Mouse (Mus musculus) heart, postnatal 36 days (tissue): ENCODE measurements around the gene Cdc26. TPM values are rescaled to one million over a fixed set of nuclear protein-coding genes. Genes with fewer than 3 reads are reported as not detected.

ENCODE experiments used
- total RNA-seq, 2 experiments: library from RNA; stranded (reverse); gene quantifications; 2 replicates each; pipeline ENCODE4 v1.2.3; 2021

The Cdc26 gene
- total RNA-seq, 2 experiments from 2014 or later, result 42.7 to 43.6 TPM

Other genes starting within 250 kb of the Cdc26 start
- gene Zfp37, start 177.6 kb downstream of the Cdc26 start, total RNA-seq, result 1 to 10 TPM; 1.9 to 2.2 TPM
- gene Slc31a2, start 146.1 kb downstream of the Cdc26 start, total RNA-seq, result 10 to 100 TPM; 17.8 to 29.7 TPM
- 10 to 100 TPM; 19.3 to 23.2 TPM for gene Fkbp15, start 48.1 kb downstream of the Cdc26 start, total RNA-seq
- gene Slc31a1, start 47.9 kb downstream of the Cdc26 start, total RNA-seq, result 10 to 100 TPM; 18.8 to 20.3 TPM
- gene Prpf4, start 155 bp upstream of the Cdc26 start, total RNA-seq, result 10 to 100 TPM in 1 of 2 experiments, 1 to 10 TPM in 1; 10.0 to 10.6 TPM
- not detected for gene Rnf183, start 26.6 kb upstream of the Cdc26 start, total RNA-seq
- under 1 TPM; 0.24 to 0.53 TPM for gene Wdr31, start 62.3 kb upstream of the Cdc26 start, total RNA-seq
- gene Bspry, start 71.4 kb upstream of the Cdc26 start, total RNA-seq, result not detected
- 1 to 10 TPM; 3.2 to 3.8 TPM for gene Hdhd3, start 94.8 kb upstream of the Cdc26 start, total RNA-seq
- gene Alad, start 111.3 kb upstream of the Cdc26 start, total RNA-seq, result 10 to 100 TPM; 68.1 to 68.2 TPM
- 10 to 100 TPM; 17.1 to 20.2 TPM for gene Pole3, start 116.4 kb upstream of the Cdc26 start, total RNA-seq
- under 1 TPM in 1 of 2 experiments, not detected in 1; 0.22 TPM for gene 4933430I17Rik, start 116.7 kb upstream of the Cdc26 start, total RNA-seq
- 10 to 100 TPM; 26.8 to 37.1 TPM for gene Rgs3, start 151.2 kb upstream of the Cdc26 start, total RNA-seq